Mouse (Mus musculus) lung, adult 18-20 months (tissue): ENCODE measurements around the gene Ddx5.
A peak's percentile ranks its signal among the peaks of the same experiment; 100 is the strongest.
"Not testable (repeated sequence)": the region's sequence is repeated elsewhere in the genome, so short reads cannot be mapped to it uniquely, and the experiment has no call there.

Source experiments
- DNase-seq, 2 experiments: peaks; one replicate each; pipeline ENCODE4 v3.0.0; 2022; ENCODE audit warnings: mixed read lengths in 2 of 2

The Ddx5 gene

DNA sequence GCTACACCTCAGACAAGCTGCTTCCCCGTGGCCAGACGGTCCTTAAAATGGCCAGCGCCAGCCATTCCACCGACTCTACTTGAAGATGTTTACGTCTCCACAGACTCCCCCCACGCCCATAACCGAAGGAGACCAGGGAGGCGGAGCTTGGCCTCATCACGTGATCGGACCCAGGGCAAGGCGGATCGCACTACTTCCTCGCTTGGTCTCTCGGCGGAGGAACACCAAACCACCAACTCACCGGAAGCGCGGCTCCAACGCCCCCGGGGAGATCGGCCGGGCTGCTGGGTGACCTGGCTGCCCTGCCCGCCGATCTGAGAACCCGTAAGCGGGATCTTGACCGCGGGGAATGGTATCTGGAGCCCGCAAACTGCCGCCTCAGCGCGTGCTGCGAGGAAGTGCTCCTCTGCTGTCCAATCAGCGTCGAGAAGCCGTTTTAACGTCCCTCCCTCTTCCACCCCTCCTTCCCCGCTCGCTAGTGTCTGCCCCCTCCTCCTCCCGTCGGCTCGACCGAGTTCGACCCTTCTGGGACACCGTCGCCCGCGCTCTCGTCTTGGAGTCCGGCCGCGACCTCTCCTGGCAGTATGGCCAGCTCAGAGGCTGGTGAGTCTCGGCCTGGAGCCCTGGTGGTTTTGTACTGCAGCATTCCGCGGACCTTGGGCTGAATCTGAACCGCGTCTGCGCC is at the start of gene Ddx5, which contains the start of gene Cep95:
Ddx5 (minus strand) TSS at position 411 of the 685 bp plus-strand sequence.
Cep95 (plus strand) TSS at position 478 of the 685 bp plus-strand sequence.
- peak; percentile 98 for DNase-seq

GRCm38 (mm10) chr11:106828079-106828478 is 39.1 kb upstream of the Ddx5 start:
- no peak for DNase-seq

DNA sequence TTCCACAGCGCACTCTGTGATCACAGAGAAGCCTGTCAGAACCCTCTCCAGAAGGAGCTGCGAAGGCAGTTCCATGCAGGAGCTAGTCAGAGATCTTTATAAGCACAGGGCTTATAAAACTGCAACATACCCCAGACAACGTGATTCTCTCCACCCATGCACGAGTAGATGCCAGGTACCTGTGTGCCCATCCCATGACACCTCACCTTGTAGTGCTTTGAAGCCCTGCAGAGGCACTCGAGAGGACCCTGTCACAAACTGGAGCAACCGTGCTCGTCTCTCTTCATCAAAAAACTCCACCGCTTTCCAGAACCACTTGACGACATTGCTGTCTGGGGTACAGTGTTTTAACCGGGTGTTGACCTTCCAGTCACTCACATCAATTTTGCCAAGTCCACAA is 35.4 kb upstream of the Ddx5 start:
- no peak for DNase-seq

GRCm38 (mm10) chr11:106823741-106824140 is 34.8 kb upstream of the Ddx5 start:
- no peak for DNase-seq

DNA sequence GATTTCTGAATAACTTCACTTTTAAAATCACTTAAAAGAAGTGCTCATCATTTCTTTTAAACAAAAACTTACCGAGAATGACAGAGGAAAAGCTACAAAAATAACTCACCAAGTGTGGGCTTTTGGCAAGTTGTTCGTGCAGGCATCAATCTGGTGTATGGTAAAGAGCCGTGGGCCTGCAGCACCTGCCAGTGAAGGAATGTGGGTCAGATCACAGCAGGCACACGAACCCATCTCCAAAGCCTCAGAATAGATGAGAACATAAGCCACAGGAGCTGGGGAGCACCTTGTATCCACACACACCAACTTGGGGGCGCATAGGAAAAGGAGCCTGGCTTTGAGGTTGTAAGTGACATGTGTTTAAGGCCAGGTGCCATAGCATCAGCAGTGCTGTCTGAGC is 33.9 kb upstream of the Ddx5 start:
- no peak for DNase-seq

DNA sequence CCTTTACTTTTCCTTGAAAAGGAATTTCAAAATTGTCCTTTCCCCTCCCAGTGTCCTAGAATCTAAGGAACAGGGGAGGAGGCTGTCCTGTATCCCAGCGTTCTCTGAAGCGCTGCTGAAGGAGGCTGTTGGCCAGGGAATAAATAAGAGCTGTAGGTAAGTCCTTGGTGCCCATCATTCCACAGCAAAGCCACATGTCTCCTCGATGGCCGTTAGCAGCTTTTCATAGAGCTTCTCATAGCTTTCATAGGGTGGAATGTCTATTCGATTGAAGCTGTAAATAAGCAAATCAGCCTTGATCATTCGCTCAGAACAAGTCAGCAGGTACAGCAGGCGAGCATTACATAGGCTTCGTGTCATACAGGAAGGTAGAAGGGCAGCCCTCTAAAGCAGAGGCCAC is 33.5 kb upstream of the Ddx5 start:
- no peak for DNase-seq

DNA sequence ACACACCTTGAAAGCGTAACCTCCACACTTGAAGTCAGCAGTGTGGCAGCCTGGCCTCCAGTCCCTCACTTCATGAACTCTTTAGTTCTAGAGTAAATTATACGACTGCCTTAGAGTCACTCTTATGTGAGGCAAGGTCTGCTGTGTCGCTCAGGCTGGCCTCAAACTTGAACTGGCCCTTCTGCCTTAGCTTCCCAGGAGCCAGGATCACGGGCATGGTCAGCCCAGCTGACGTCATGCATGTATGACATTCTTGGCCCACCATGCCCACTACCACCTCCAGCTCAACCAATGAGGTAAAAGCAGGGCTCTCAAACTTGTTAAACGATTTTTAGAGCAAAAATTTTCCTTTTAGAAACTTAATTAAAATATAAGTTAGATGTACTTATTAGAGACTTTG is 32.4 kb upstream of the Ddx5 start:
- no peak for DNase-seq

- peak; percentile 67 to 69 for DNase-seq
Measured at GRCm38 (mm10) chr11:106820972-106821371, 32.0 kb upstream of the Ddx5 start.

DNA sequence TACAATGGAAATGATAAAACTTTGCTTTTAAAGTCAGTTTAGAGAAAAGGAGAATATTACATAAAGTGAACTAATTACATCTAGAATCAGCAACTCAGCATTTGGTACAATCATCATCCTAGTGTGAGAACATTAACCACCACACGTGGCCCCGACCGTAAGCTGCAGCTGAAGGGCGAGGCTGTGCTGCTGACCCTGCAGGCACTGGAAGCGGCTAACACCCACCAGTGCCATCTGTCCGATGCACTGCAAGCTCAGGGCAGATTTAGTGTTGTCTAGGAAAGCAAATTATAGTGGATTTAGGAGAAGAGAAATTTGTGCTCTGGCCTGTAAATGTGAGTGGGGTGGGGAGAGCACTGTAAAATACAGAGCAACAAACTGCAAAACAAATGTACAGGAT is 31.3 kb upstream of the Ddx5 start:
- DNase-seq: no peak

GRCm38 (mm10) chr11:106819595-106819994 is 30.6 kb upstream of the Ddx5 start:
- DNase-seq: no peak

GRCm38 (mm10) chr11:106818341-106818740 is 29.4 kb upstream of the Ddx5 start:
- DNase-seq: no peak

GRCm38 (mm10) chr11:106817808-106818207 is 28.8 kb upstream of the Ddx5 start:
- DNase-seq: no peak

GRCm38 (mm10) chr11:106817156-106817555 is 28.2 kb upstream of the Ddx5 start:
- DNase-seq: no peak

DNA sequence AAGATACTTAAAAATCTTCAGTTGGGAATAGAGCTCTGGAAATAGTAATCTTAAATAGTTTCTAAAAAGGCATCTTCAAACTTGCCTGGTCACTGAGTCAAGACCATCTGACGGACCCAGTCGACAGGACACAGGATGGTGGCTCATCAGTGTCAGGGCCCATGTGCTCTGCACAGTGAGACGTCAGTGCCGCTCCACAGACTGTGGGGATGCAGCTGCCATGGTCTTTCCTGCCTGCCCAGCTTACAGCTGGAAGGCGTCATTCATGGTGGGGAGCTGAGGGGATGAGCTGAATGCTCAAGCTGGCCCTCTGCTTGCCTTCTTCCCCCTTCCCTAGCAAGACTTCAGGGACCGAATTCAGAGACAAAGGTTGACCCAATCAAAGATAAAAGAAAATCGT is 27.3 kb upstream of the Ddx5 start:
- no peak for DNase-seq

GRCm38 (mm10) chr11:106815761-106816160 is 26.8 kb upstream of the Ddx5 start:
- no peak for DNase-seq

GRCm38 (mm10) chr11:106815331-106815730 is 26.3 kb upstream of the Ddx5 start:
- DNase-seq: no peak

GRCm38 (mm10) chr11:106814601-106815320 is 25.8 kb upstream of the Ddx5 start:
- no peak for DNase-seq

- no peak for DNase-seq
Measured at GRCm38 (mm10) chr11:106812410-106813136, 23.6 kb upstream of the Ddx5 start.

GRCm38 (mm10) chr11:106807442-106807841 is 18.5 kb upstream of the Ddx5 start:
- DNase-seq: not testable (repeated sequence)

GRCm38 (mm10) chr11:106802069-106802627 is 13.2 kb upstream of the Ddx5 start:
- DNase-seq: no peak

- no peak for DNase-seq
Measured at GRCm38 (mm10) chr11:106795679-106796078, 6.7 kb upstream of the Ddx5 start.

GRCm38 (mm10) chr11:106793846-106794245 is 4.9 kb upstream of the Ddx5 start:
- no peak for DNase-seq

- DNase-seq: no peak
Measured at GRCm38 (mm10) chr11:106789649-106790048, 664 bp upstream of the Ddx5 start.
